ENCODE assay signal across 11 mouse cellular contexts in the genomic region with DNA sequence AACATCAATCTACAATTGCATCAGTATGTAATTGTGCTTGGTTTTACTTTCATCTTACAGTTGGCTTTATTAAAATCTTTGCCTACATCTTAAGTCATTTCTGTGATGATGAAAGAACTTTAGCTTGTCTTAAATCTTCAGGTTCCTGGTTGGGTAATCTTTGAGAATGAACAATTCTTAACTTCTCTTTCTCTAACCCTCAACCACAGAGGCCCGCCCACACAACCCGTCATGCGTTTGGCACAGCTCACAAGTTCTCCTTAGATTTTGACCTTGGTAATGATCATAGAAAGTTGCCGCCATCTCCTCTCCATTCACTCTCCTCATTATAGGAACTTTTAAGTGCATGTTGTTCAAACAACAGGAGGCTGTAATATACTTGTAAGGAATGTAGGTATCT. TPM values are rescaled to one million over a fixed set of nuclear protein-coding genes. Genes with fewer than 3 reads are reported as not detected.
DNase-seq lines count a peak whose midpoint lies in the region; ATAC-seq and TF ChIP-seq lines count a peak whose summit lies in the region.
"Had no signal": no experiment of that assay in that cellular context is flagged by ENCODE, and none has a peak within 500 bp of the region (broad histone marks: within the 10 kb centered on the region; RNA-seq: fewer than 3 reads in every experiment).

No protein-coding gene starts in this region.

- no peaks in the 10 kb centered on the region for H3K9me3 ChIP-seq in midbrain, postnatal 0 days (ENCODE audit: low read length)
- H3K9me3 ChIP-seq: megakaryocyte, embryonic 14.5 days had no signal

- H3K27me3 ChIP-seq in midbrain, postnatal 0 days (ENCODE audit: insufficient read depth, low read length): no peaks in the 10 kb centered on the region
- H3K27me3 ChIP-seq: megakaryocyte, embryonic 14.5 days had no signal

- DNase-seq in CD4-positive helper T cell, adult 2 months (ENCODE audit: low read depth, low spot score): peak; percentile 61
- DNase-seq in lung, adult 2 months: peak; percentile 25
- peak; percentile 50 for DNase-seq in naive thymus-derived CD4-positive, alpha-beta T cell, adult 2 months (ENCODE audit: low read depth)
- no peak for DNase-seq in midbrain, postnatal 0 days (ENCODE audit: low spot score)
- no peak for DNase-seq in testis, postnatal 10 days (ENCODE audit: low spot score)
- no peak for DNase-seq in left cerebral cortex, adult 18-20 months (ENCODE audit: low spot score in 2 of 2)
- DNase-seq: layer of hippocampus, adult 9-11 months had no signal

- no peaks in the 10 kb centered on the region for H3K36me3 ChIP-seq in midbrain, postnatal 0 days (ENCODE audit: insufficient read depth, low read length)

- no peak overlapping the region for H3K9ac ChIP-seq in midbrain, postnatal 0 days (replicated peaks; ENCODE audit: low read length, poor library complexity, severe bottlenecking)

- no peak for TF ChIP-seq CTCF in lung, adult 2 months (IDR thresholded peaks at IDR 0.05; ENCODE audit: insufficient read depth, low read length)
- TF ChIP-seq CTCF in midbrain, postnatal 0 days (IDR thresholded peaks at IDR 0.05): no peak

- WGBS in lung, adult 2 months: 65% methylated on average over 4 of the region's 4 CpGs
- 92% methylated on average over 4 of the region's 4 CpGs for WGBS in midbrain, postnatal 0 days

- peak; percentile 44 for ATAC-seq in activated CD4-positive, CD25-positive, alpha-beta regulatory T cell, adult 4 months
- no peak for ATAC-seq in midbrain, postnatal 0 days (ENCODE audit: low FRiP score)
- ATAC-seq: intestine, embryonic 16.5 days had no signal

- H3K27ac ChIP-seq in midbrain, postnatal 0 days (ENCODE audit: low read depth, low read length): no peak overlapping the region

- no peak overlapping the region for H3K4me2 ChIP-seq in midbrain, postnatal 0 days (ENCODE audit: low read depth, low read length, poor library complexity, severe bottlenecking)

- no peak overlapping the region for H3K4me3 ChIP-seq in lung, adult 2 months (replicated peaks; ENCODE audit: extremely low read depth, low read depth, low read length)
- no peak overlapping the region for H3K4me3 ChIP-seq in midbrain, postnatal 0 days (ENCODE audit: low read depth, low read length)
- H3K4me3 ChIP-seq: erythroblast, embryonic 14.5 days; megakaryocyte, embryonic 14.5 days had no signal

- no peak for TF ChIP-seq POLR2A in lung, adult 2 months (IDR thresholded peaks at IDR 0.05; ENCODE audit: borderline replicate concordance, extremely low read depth, low read depth, low read length)

- no peaks in the 10 kb centered on the region for H3K4me1 ChIP-seq in lung, adult 2 months (ENCODE audit: control insufficient read depth, insufficient read depth, low read length)
- H3K4me1 ChIP-seq in midbrain, postnatal 0 days (ENCODE audit: insufficient read depth, low read length): no peaks in the 10 kb centered on the region
- H3K4me1 ChIP-seq: megakaryocyte, embryonic 14.5 days had no signal

RNA-seq across cellular contexts. Expression of gene Mboat1, which starts 18.0 kb away (rescaled TPM):
- polyA plus RNA-seq in activated CD4-positive, CD25-positive, alpha-beta regulatory T cell, adult 4 months (2017; shearing (Covaris generic)): 10 to 100 TPM; 13.2 to 16.1 TPM
- 7.0 and 7.5 TPM in 2 replicates for polyA plus RNA-seq in lung, adult 2 months (2012; rRNA removed)
- total RNA-seq in midbrain, postnatal 0 days (2014; rRNA removed): 1.4 TPM in 2 replicates
- 1.7 and 2.3 TPM in 2 replicates for polyA plus RNA-seq in midbrain, postnatal 0 days (2015; fragmentation: Nextera tagmentation; extraction: Ambion mirVana)
- 1 to 10 TPM; 1.2 to 1.6 TPM for total RNA-seq in left cerebral cortex, adult 18-20 months (2021)
- polyA plus RNA-seq: erythroblast, embryonic 14.5 days had no signal

Comparison
In these comparisons a context has a peak if more than half of its experiments do, and no peak if none do; other contexts are left out.
1. DNase-seq: peak in CD4-positive helper T cell, adult 2 months (single experiment), lung, adult 2 months (single experiment) and naive thymus-derived CD4-positive, alpha-beta T cell, adult 2 months (single experiment); none in midbrain, postnatal 0 days (single experiment), testis, postnatal 10 days (single experiment) and left cerebral cortex, adult 18-20 months (0 of 2).